Mouse (Mus musculus) C2C12 (cell line): ENCODE results near the gene Prtg.

Source experiments
- CTCF ChIP-seq: IDR thresholded peaks from one replicate; pipeline ENCODE4 v1.5.1; 2011; ENCODE audit not compliant: control insufficient read depth, insufficient read depth, insufficient read length
- MAX ChIP-seq: IDR thresholded peaks from one replicate; pipeline ENCODE4 v1.6.1; 2011; ENCODE audit warnings: mild to moderate bottlenecking, control low read depth
- USF1 ChIP-seq: IDR thresholded peaks from one replicate; pipeline ENCODE4 v1.6.1; 2011; ENCODE audit warnings: low read depth, mild to moderate bottlenecking, control low read depth, moderate library complexity

DNA sequence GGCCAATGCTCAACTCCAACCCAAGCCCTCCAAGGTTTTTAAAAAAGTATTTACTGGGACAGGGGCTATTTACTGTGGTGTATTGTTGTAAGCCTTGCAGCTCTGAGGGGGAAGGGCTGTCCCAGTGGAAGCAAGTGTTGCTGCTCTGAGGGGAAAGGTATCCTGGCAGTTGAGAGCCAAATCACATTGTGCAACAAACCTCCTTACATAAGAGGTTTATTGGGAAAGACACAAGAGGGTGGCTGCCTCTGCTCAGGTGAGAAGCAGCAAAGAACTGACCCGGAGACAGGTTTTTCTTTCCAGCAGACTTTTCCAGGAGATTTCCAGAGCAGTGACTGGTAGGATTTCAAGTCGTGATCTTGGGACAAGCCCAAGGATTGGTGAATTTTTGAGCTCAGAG, 129.6 kb downstream of the Prtg start:
- TF ChIP-seq USF1 (no peak), CTCF (no peak), MAX (no peak)
